Mouse (Mus musculus): ENCODE results near the gene Gabrg3.
A peak's percentile ranks its signal among the peaks of the same experiment; 100 is the strongest.
"Not testable (repeated sequence)": the region's sequence is repeated elsewhere in the genome, so short reads cannot be mapped to it uniquely, and the experiment has no call there.

Gabrg3 gene

DNA sequence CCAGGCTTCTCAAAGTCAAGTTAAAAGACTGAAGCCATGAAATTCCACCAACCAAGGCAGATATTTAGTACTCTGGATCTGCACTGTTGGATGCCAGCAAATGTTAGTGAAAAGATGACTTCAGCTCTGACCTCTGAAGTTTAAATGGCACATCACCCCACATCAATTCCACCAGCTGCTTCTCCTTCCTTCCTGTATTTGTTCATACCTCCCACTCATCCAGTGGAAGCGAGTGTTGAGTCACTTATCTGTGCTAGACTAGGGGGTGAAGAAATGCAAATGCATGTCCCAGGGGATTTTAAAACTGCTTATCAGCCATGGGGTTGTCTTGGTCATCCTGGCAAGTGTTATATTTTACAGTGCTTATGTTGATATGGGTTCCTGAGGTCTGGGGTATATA is 79.7 kb downstream of the Gabrg3 start:
- no peak for DNase-seq

DNA sequence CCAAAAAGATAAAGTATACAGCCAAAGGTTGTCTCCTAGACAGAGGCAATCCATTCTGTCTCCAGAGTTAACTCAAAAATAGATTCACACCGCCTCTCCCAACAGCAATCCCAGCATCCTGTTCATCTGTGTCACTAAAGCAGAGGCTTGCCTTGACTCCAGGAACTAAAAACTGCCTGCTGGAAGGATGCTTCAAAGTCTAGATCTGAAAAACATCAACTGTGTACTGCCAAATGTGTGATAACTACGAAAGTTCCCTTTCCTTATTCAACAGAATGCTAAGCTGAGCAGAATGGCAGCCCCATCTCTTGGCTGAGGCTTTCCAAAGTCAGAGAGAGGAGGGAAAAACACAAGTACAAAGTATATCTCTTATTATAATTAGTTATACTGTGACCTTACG is 90.3 kb downstream of the Gabrg3 start:
- no peak for DNase-seq

DNA sequence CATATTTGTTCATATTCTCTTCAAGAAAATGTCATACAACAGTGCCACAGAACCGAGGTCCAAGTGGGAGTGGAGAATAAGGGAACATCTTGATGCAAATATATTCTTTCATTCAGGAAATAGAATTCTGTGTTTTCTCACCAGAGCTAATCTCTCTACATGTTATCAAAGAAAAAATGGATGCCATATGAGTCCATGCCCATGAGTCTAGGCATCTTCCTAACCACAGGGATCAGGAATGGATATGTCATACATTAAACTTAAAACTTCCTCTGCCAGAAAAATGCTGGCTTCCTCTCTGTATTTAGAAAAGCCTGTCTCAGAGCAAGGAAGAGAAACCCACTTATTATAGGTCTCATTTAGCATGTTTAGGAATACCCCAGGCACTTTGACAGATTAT is 92.9 kb downstream of the Gabrg3 start:
- DNase-seq, result no peak

DNA sequence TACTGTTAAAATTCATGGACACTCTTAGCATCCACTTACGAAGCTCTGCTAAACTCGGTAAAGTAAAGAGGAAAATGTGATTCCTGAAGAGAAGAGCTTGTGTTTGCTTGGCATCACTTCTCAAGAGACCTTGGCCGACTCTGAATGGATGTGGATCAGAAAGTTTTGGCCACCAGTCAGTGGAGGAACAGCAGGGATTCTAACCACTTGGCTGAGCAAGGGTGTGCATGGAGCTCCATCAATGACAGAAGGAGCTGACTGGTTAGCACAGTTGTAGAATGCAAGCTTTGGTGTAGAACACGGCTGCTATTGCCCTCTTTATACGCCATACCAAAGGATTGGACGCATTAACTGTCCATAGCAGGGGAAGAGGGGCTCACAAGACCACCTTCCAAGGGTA is 93.4 kb downstream of the Gabrg3 start:
- DNase-seq, result peak in 1 of 2 experiments; percentile 2

DNA sequence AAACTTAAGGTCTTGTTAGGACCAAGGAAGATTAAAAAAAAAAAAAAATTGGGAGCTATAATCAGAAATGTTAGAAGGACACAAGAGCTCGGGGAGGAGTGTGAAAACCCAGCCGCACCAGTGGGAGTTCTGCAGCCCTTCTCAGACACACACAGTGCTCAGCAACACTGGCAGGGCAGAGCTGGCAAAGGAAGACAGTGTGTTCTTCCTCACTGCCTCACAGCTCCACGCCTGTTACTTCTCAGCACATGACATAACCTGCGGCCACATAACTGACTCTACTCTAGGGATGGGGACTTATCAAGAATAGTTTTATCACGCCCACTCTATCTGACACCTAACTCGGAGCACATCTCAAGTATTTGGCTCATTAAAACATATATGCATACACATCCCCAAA is 103.8 kb downstream of the Gabrg3 start:
- DNase-seq, result no peak

DNA sequence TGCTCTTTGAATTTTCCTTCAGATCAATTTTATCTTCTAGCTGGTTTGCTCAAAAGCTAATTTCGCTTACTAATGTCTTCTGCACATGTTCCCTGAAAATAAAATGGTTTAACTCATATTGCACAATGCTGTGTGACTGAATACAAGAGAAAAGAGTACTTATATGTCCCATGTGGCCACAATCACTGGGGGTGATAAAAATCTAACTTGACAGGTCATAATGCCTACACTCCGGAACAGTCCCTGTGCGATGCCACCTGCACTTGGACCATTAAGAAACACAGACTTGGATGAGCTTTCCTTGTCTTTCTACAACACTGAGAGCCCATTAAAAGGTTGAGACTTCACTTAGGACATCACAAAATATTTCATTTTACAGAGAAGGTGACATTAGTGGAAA is 108.1 kb downstream of the Gabrg3 start:
- DNase-seq, result no peak

DNA sequence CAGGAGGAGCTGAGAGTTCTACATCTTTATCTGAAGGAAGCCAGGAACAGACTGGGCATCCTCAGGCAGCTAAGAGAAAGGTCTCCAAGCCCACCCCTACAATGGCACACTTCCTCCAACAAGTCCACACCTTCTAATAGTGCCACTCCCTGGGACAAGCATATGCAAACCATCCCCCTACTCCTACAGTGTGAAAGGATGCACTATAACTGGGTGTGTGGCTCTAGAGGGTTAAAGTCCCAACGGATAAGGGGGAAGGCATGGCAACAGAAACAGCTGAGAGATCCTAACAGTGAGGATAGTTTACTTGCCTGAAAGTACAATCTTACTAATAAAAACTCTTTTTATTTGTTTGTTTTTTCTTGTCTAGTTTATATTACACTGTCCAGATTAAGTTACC is 126.8 kb downstream of the Gabrg3 start:
- DNase-seq, result no peak

DNA sequence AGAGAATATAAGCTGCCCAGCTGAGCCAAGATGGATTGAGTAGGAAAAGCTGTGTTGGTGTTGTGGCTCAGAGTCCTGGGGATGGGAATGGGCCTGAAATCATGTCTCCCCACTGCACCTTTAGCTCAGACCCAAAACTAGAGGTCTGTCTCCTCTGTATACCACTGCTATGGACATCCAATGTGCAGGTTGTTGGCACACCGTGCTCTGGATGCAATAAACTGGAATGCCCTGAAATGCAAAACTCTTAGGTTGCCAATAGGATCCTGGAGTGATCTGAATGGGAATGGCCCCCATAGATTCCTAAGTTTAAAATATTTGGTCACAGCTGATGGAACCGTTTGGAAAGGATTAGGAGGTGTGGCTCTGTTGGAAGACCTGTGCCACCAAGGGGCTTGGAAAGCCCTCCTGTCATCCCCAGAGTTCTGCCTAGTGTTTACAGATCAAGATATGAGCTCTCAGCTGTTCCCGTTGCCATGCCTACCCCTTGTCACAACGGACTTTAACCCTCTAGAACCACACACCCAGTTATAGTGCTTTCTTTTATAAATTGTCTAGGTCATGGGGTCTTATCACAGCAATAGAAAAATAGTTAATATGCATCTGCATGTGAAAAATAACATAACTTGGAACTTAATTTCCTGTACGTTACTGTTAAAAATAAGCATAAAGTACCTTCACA is 128.0 kb downstream of the Gabrg3 start:
- DNase-seq, result no peak

DNA sequence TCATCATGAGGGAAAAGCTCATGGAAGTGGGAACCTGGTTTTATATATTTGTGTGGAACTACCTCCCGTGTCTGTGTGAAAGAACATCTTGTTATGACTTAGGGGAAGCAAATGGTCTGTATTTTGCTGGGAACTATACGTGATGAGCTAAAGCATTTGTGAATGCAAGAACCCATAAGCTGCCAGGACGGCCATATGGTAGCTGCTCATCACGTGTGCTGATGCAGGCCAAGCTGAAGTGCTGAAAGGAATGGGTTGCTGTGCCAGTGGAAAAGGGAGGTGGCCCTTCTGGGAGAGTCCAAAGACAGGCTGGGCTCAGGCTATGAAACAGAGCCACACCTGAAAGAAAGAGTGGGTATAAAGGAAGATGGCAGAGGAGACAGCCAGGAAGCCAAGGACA is 143.0 kb downstream of the Gabrg3 start:
- DNase-seq, result peak; percentile 9 to 11

DNA sequence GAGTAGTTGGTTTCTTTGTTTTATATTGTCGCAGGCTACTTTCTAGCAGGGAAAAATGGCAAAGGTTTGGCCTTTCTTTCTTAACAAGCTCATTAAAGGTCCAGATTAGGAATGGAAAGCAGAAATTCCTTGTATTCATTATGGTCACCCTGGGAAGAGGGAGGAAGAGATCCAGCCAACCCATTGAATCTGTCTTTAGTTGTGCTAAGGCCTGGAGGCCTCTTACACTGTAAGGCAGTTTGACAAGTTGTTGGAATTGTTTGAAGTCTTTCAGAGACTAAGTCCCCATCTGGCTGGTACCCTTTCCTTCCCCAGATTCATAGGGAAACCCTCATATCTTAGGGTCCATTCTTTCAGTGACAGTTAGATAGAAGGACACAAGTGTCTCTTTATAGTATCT is 172.9 kb downstream of the Gabrg3 start:
- DNase-seq, result no peak

DNA sequence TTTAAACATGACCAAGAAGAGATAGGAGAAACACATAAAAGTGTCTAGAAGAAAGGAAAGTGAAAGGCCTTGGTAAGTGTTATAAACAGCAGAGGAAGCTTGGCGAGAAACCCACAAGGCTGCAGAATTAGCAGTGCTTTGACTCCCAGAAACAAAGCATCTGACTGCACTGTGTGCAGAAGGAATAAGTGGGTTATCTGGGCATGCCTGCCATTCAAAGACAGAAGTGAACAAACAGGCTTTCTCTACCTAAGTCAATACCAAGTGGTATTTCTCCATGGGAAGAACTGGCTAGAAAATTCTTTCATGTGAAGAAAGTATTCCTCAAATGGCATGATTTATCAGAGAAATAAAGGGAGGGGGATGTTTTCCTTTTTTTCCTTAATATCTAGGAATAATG is 201.0 kb downstream of the Gabrg3 start:
- DNase-seq, result no peak

DNA sequence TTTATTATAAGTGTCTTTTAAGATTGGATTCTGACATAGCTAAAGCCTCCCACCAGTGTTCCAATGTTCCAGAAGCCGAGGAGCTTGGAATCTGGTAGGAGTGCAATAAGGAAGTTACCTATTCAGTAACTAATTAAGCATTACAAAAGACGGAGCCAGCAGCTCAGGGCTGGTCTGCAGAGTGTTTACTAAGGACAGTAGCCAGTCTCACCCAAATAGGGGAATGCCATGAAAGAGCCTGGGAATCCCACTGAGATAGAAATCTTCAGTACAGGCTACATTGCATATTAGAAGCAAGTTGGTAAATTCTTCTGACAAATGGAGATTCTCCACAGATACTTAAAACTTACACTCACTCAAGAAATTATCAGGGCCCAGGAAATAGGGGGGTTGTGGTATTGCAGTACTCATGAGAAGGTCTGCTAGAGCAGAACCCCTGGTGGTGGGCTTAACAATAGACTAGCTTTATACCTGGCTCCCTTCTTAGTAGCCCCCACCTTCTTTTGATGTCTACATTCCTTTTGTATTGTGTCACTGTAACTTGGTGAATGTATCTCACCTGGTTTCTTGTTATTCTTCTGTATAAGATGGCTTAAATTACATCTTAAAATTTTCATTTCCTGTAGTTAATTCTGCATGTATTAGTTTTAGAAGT is 211.0 kb downstream of the Gabrg3 start:
- not testable (repeated sequence) for DNase-seq

DNA sequence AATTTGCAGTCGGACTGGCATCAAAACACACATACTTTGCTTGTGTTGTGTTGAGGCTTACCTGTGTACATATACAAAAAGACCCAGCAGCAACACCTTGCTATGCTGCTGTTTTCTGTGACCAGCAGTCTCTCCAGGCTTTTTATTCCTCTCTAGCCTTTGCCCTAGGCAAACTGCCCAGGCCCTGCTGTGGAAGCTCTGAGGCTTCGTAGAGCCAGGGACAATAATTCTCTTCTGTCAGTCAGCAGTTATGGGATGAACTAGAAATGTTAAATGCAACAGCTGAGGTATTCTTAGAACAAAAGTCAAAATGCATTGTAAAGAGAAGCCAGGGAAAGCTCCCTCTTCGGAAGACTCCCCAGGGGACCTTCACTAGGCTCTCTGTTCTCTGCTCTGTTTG is 220.1 kb downstream of the Gabrg3 start:
- DNase-seq, result no peak

DNA sequence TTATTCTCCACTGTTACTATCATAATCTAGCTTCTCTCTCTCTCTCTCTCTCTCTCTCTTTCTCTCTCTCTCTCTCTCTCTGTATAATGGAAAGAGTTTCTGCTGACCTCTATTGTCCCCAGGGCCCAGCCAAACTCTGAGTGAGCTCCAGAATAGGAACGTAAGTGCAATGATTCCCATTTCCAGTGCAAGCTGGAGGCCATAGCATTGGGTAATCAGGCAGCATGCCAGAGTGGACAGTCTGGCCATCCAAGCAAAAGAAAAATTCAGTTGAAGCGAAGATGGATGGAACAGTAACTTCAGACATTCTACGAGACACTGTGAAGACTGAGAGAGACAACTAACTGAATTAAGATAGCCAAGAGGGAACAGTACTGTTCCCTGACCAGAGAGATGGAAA is 228.8 kb downstream of the Gabrg3 start:
- DNase-seq, result no peak

DNA sequence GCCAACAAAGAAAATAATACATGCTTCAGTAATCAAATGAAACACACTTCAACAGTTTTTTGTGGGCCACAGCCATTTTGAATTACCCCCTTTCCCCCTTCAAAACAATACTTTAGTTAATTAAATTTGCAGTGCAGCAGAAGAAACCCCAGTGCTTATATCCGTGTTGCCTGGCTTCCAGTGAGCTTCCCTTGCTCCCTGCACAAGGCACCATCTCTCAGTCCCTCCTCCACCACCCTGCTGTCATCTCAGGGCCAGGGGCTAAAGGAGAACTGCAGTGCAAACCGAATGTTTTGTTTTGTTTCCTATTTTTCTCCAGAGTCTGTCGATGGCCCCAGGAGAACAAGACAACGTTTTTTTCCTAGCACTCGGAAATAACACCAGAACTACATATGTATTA is 233.2 kb downstream of the Gabrg3 start:
- DNase-seq, result no peak

DNA sequence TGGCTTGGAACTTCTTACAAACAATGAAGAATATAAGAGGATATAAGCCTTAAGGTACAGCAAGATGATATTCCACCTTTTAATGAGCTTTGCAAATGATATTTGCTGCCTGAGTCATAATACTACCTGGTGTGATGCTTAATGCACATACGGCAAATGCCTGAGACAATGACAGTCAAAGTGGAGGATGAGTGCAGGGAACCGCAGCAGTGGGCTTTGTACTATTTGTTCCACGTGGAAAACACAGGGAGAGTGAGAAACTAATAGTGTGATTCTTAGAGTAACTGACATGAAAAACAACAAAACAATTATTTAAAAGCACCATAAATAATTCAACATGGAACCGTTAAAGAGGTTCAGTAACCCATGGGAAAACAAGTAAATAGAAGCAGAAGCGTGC is 236.2 kb downstream of the Gabrg3 start:
- DNase-seq, result no peak

DNA sequence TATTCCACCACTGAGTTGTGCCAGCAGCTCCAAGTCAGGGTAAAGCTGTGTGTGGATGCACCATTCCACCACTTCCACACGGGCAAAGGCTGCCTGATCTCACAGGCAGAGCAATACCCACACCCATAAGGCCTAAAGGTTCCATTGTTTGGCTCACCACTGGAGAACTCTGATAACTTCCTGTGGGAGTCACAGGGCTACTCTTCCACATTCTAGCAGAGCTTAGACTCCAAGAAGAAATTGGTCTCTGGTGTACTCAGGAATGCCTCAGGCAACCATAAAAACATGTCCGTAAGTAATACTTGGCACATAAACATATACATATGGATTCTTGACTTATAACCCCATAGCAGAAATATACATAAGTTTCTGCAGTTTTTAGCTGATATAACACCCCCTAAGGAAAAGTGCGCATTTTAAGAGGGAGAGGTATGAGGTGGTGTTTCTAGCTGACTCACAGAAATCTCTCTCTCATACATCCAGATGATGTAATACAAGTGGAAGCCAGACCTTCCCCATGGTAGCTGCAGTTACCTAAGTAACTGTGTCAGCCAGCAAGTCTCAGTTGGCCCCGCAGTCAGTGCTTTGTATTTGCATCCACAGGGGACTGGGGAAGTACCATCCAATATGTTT is 248.8 kb downstream of the Gabrg3 start:
- no peak for DNase-seq

DNA sequence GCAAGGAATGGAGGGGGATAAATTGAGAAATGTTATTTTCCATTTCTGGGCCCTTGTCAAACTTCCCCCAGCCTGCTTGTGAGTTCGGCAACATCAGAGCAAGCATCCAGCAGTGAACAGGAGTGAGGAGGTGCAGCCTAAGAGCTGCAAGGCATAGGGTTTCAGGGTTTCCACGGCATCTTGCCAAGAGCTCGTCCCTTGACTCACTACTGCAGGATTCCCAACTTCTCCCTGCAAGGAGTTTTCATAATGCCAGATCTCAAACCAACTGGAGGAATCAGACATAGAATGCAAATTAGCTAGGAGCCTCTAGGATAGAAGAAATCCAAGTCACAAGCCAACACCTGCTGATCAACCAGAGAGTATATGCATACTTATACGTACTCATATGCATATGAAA is 254.0 kb downstream of the Gabrg3 start:
- DNase-seq, result no peak

DNA sequence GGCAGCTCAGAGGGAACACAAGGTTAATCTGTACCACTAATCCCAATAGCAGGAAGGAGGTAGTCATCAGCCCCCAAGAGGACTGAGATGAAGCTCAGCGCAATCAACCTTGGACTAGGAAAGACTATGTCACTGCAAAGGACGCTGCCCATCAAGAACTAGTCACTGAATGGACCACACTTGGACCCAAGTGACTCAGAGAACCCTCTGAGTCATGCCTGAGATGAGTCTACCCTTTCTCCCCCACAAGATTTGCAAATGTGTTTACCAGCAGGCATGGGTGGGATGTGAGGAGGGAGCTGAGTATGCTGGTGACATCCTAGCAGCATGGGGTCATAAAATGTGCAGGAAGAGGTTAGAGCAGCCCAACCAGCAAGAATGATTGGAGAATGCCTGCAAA is 254.5 kb downstream of the Gabrg3 start:
- DNase-seq, result no peak

DNA sequence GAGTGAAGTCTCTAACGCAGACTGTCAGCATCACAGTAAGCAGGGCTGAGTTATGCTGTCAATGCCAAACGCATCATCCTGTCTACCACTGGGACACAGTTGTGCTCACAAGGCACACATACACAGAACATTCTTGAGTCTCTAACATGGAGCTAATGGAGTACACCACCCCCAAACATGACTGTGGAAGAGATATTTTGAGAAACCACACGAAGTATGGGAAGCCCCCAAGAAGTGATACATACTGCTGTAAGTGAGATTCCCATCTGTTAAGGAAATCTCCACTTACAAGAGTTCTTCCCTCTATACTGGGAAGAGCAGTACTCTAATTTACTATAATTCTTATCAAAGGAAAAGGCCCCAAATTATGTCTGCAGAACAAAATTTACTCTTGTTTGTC is 286.9 kb downstream of the Gabrg3 start:
- no peak for DNase-seq

DNA sequence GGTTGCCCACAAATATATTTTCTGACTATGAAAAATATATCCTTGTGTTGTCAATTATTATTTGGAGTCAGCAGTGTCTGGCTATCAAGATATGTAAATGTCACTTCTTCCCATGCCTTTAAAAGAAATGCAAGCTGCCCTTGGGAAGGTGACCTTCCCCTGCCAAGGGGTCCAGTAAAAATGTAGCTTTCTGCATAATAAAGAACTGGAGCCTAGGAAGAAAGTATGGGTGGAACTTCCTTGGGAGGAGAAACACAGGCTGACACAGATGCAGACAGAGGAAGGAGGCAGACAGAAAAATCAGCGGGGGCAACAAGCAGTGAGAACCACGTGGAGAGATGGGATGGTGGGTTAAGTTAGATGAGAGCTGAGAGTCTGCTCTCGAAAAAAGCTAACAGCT is 304.9 kb downstream of the Gabrg3 start:
- DNase-seq, result no peak

DNA sequence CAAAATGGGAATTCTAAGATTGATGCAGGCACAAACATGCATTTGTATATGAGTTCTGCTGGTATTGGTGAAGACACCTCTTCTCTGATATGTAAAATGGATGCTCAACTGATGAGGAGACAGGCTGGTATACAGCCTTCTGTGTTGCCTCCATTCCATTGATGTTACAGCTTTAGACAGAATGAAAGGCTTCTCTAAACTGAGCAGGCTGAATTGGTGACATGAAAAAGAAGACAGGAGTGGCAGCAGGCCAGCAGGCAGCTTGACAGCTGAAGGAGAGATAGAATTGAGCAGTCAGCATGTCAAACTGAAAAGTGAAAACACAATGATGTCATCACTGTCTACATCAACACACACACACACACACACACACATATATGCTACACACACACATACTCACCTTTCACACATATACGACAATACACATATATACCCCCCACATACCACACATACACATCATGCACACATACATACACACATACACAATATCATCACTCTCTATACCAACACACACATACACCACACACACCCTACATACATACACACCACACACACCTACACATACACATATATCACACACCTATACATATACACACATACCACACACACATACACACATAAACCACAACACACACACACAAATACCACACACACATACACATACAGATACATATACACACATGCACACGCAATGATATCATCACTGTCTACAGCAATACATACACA is 315.4 kb downstream of the Gabrg3 start:
- DNase-seq, result no peak

DNA sequence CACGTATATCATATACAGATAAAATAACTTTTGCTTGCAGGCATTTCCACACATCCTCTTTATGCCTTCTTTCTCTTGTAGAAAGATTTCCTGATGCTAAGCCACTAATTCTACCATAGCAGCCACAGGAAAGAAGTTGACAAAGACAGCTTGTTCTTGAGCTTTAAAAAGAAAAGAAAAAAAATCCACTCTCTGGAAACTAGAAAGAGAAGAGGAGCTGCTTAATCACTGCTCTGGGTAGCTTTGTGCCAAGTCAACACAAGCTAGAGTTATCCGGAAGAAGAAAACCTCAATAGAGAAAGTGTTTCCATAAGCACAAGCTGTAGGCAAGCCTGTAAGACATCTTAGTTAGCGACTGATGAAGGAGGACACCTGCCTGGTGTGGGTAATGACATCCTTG is 321.6 kb downstream of the Gabrg3 start:
- no peak for DNase-seq
